Mouse (Mus musculus) spleen, adult 18-20 months (tissue): ENCODE data around the gene Serpinb1a.
A peak's percentile ranks its signal among the peaks of the same experiment; 100 is the strongest.
"Not testable (repeated sequence)": the region's sequence is repeated elsewhere in the genome, so short reads cannot be mapped to it uniquely, and the experiment has no call there.

Experiments
- DNase-seq, 2 experiments: peaks; one replicate each; pipeline ENCODE4 v3.0.0; 2022; ENCODE audit warnings: mixed read lengths in 2 of 2

Gene Serpinb1a

GRCm38 (mm10) chr13:32850668-32851404 is at the start of gene Serpinb1a:
Serpinb1a (minus strand) TSS chr13:32851185.
- DNase-seq: peak; percentile 60 to 70

GRCm38 (mm10) chr13:32900639-32901038 is 49.7 kb upstream of the Serpinb1a start:
- peak; percentile 27 to 60 for DNase-seq

DNA sequence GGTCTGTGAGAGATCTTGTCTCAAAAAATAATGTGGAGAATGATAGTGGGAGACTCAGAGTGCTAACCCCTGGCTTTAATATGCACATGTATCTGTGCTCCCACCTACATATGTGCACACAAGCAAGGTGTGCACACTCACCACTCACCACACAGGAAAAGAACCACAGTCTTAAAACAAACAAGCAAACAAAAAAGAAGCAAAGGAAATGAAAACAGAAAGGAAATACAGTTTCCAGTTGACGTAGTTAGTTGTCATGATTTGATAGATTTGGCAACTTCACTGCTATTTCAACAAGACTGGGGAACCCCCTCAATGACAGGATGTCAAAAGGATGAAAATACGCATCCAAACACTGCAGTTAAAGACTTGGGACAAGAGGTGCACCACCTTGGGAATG is 48.1 kb upstream of the Serpinb1a start:
- DNase-seq: not testable (repeated sequence)

DNA sequence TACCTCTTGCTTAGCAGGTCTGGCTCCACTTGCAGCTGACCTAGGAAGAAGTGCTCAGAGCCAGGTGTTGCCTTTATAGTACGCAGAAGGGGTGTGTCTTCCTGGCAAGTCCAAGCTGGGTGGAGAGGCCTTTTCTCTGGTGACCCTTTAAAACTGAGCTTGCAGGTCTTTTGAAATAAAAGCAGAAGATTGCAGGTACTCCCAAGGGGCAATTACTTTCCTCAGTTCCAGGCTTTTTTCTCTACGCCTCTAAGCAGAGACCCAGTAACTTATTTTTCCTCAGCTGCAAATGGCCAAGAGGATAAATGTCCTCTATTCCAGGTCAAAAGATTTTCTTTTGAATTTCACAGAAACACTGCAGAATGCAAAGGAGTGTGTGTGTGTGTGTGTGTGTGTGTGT is 47.1 kb upstream of the Serpinb1a start, which contains the start of gene Serpinb1c:
Gene Serpinb1c, minus strand, starts transcription at position 101 of the 400 bp plus-strand sequence.
- DNase-seq: no peak

- no peak for DNase-seq
These were observed 45.9 kb upstream of the Serpinb1a start for GRCm38 (mm10) chr13:32896931-32897330.

DNA sequence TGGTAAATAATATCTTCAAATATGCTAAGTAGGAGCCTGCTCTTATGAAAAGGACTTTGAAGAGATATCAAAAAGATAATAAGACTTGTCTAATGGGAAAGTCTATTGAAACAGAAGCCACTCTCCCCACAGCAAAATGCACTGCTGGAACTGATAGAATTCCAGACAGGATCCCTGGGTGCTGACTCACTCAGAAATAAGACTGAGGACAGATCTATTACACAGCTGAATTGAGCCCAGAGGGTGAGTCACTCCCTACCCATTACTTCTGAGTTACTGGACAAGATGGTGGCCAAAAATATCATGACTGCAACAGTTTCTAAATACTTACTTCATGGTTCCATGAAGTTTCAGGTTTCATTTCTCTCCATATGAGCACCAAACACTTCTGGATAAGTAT is 33.8 kb upstream of the Serpinb1a start:
- no peak for DNase-seq

DNA sequence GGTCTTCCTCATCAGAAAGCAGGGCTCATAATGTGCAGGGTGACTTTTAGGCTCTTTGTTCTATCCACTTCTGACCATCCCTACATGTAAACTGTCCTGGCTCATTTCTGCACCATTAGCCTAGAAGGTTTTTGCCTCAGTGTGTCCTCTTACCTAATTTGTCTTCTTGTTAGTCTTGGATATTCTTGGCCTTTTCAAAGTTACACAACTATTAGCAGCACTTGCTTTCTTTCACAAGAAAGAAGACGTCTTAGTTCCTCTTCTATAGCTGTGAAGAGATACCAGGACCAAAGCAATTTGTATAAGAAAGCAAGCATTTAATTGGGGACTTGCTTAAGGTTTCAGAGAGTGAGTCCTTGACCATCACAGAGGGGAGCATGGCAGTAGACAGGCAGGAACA is 22.9 kb upstream of the Serpinb1a start:
- DNase-seq: no peak

- DNase-seq: no peak
These were observed 17.9 kb upstream of the Serpinb1a start for GRCm38 (mm10) chr13:32868843-32869242.

GRCm38 (mm10) chr13:32868233-32868632 is 17.2 kb upstream of the Serpinb1a start:
- DNase-seq: not testable (repeated sequence)

- no peak for DNase-seq
These were observed 16.0 kb upstream of the Serpinb1a start for GRCm38 (mm10) chr13:32867030-32867429.

DNA sequence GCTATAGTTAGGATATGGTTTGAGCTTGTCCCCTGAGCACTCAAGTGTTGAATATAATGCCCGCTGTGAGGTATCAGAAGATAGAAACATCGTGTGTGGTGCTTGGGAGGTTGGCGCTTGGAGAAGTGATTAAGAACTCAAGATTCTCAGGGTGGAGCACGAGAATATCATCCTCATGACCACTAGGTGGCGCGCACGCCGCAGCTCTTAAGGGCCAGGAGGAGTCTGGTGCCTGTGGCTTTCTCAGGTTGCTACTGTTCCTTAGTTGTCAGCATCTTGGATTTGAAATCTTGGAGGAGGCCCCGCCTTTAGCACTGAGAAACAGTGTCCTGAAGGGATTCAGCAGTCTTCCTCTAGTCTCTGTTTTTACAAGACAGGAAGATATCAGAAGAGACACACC is 15.5 kb upstream of the Serpinb1a start:
- DNase-seq: peak; percentile 55 to 79

DNA sequence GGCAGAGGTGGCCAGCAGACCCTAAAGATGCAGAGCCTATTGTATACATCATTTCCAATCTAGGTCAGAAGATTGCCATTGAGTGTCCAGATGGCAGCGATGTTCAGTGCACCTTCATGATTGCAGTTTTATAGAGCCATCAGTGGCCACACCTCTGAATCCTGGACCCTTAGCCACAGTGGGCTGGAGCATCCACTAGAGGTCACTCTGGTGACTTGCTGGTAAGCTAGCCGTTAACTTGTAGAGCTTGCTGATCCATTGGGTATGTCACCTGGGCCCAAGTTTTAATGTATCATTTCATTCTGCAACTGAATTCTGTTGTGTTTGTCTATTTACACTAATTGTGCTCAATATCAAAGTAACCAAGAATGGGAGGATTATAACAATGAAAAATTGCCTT is 14.6 kb upstream of the Serpinb1a start:
- DNase-seq: no peak

DNA sequence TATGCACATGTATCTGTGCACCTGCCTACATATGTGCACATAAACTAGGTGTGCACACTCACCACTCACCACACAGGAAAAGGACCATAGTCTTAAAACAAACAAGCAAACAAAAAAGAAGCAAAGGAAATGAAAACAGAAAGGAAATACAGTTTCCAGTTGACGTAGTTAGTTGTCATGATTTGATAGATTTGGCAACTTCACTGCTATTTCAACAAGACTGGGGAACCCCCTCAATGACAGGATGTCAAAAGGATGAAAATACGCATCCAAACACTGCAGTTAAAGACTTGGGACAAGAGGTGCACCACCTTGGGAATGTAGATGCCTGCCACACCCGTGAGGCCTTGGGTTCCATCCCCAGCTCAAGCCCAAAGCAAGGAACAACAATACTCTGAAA is 13.5 kb upstream of the Serpinb1a start:
- DNase-seq: not testable (repeated sequence)

DNA sequence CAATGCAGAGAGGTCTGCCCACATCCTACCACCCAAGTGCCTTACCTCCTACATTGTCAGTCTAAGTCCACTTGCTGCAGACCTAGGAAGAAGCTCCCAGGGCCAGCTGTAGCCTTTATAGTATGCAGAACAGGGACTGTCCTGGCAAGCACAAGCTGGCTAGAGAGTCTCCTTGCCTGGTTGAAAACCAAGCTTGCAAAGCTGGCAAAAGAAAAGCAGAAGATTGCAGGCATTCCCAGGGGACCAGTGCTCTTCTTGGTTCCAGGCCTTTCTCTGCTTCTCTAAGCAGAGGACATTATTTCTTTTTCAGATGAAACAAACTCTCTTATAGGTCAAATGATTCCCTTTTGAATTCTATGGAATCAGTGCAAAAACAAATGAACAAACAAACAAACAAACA is 12.5 kb upstream of the Serpinb1a start:
- no peak for DNase-seq

- no peak for DNase-seq
These were observed 9.8 kb upstream of the Serpinb1a start for GRCm38 (mm10) chr13:32860821-32861220.

- DNase-seq: no peak
These were observed 2.1 kb upstream of the Serpinb1a start for GRCm38 (mm10) chr13:32853073-32853472.

DNA sequence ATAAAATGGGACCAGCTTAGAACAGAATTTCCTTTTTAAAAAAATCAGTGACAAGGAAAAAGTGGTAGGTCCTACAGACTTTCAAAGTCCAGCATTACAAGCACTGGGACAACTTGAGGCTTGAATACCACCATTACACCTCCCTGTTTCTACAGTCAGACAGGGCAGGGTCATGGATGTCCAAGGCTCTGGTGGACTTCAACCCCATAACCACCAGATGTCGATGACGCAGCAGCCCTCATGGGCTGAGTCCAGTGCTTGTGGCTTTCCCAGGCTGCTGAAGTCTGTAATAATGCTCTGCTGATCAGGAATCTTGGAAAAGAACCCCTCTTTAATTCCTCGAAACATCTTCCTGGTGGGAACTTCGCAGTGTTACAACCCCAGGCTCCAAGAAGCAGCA is 1.6 kb upstream of the Serpinb1a start:
- no peak for DNase-seq

DNA sequence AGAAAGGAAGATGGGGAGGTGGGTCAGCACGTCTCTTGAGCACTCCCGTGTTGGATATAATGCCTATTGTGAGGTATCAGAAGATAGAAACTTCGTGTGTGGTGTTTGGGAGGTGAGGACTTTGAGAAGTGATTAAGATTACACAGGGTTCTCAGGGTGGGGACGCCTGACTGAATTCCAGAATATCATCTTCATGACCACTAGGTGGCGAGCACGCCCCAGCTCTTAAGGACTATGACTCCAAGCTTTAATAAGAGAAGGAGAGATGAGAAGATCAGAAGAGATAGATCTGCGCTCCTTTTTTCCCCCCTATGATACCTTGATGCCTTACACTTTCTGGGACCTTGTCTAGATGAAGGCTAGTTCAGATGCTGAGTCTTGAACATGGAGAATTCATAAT is 982 bp upstream of the Serpinb1a start:
- DNase-seq: peak in 1 of 2 experiments; percentile 52

DNA sequence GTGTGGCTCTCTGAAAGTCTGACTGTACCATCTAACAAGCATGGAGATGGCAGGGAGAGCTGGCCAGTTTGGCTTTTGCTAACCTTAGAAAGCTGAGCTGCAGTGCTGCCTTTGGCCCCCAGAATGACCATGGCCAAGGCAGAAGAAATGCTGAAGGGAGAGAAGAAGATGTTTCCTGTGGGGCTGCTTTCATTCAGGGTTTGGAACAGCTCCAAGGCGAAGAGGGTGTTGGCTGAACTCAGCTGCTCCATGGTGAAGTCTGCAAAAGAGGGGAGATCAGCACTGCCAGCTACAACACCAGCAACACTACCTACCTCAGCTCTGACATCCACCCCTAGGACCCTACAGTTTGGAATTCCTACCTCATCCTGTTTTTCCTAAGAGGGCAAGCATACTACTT is 829 bp downstream of the Serpinb1a start:
- DNase-seq: no peak

DNA sequence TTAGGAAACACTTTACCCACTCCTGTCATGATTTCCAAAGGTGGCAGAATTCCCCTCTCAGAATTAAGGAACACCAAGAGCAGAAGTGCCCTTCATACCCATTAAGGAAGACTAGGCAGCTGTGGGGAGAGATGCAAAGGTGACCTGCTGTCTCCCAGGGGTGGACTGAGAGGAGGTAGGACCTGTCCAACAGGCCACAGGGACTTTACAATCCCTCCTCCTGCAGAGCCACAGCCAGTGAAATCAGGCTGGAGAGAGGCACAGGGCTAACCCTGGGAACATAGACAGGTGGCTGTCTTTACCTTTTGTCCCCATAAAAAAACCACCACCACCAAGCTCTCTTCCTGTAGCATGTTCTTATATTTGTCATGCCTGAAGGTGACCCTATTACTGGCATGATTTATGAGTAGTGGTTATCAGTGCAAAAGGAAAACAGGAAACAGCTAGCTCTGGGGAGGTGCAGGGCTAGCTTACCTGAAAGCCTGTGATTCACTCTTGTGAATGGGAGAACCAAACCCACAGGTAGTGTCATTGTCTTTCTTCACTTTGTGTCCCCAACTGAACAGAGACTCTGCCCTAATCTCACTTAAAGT is 1.4 kb downstream of the Serpinb1a start:
- DNase-seq: no peak

- DNase-seq: no peak
These were observed 1.9 kb downstream of the Serpinb1a start for GRCm38 (mm10) chr13:32849092-32849491.

- DNase-seq: no peak
These were observed 4.8 kb downstream of the Serpinb1a start for GRCm38 (mm10) chr13:32846221-32846620.

DNA sequence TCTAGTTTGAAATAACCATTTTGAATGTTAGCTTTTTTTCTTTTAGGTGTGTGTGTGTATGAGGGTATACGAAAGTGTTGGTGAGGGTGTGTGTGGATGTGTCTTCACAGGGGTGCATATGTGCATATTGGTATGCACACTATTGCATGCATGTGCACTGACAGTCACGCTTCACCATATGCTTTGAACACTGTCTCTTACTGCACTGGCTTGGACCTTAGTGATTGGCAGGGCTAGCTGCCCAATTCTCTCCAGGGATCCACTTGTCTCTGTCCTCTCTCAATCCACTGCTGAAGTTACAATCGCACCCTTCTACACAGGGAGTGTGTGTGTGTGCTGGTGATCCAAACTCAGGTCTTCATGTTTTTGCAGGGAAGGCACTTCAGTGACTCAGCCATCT is 9.6 kb downstream of the Serpinb1a start:
- no peak for DNase-seq

GRCm38 (mm10) chr13:32839314-32839713 is 11.7 kb downstream of the Serpinb1a start:
- DNase-seq: no peak

DNA sequence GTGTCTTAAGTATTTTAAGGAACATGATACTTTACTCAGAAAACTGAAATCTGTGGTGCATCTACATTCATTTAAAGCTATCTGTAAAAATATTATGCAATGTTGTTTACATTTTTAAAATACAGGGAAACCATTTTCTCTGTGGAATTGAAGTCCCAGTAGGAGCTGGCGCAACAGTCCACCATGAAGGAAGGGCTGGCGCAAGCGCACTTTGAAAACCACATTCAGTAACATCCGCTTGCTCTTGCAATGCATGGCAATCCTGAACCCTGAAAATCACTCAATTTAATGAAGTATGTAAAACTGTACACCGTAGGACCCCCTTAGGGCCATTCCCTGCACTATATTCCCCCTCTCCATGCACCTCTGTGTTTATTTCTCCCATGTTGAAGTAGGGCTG is 16.5 kb downstream of the Serpinb1a start:
- no peak for DNase-seq
